Mouse (Mus musculus) T-helper 2 cell (primary cell): Measurements from ENCODE around the gene Lrrc4.

Source experiments
- in situ Hi-C: fragments of 300-600 bp; cut with MboI, MseI; formaldehyde crosslinking; loops from one replicate; pipeline ENCODE4 v1.15.1; 2025; ENCODE audit warnings: high pct_unique_total_duplicates

The Lrrc4 gene

DNA sequence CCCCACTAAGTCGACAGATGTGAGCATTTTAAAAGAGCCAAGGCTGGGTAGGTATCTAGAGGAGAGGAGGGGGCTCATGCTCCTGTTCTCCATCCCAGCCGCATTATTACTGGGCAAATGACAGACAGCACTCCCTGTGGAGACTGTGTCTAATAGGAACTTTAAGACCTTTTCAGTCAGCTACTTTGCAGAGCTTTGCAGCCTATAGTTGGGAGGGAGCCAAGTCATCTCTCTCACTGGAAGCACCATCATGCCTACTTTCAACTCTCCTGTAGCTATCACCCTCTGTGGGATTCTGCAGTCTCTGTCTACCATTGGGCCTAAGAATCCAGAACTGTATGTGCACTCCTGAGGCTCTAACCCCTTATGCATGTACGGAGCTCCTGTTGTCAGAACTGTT is 5.7 kb downstream of the Lrrc4 start:
- in situ Hi-C loops, result no loop called here

DNA sequence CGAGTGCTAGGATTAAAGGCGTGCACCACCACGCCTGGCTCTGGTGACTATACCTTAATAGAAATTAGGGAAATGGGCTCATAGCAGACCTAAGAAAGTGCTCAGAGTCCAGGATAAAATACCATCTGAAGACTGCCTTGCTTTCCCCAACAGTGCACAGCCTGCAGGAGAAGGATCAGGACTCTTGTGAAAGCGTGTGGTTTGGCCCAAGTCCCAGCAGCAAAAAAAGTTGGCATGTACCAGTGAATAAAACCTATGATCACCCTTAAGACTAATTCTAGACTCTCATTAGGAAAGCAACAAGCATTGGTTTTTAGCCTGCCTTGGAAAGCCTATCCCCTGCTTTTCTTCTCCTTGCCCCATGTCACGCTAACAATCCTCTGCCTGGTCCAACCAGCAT is 7.7 kb downstream of the Lrrc4 start:
- in situ Hi-C loops, result no loop called here

DNA sequence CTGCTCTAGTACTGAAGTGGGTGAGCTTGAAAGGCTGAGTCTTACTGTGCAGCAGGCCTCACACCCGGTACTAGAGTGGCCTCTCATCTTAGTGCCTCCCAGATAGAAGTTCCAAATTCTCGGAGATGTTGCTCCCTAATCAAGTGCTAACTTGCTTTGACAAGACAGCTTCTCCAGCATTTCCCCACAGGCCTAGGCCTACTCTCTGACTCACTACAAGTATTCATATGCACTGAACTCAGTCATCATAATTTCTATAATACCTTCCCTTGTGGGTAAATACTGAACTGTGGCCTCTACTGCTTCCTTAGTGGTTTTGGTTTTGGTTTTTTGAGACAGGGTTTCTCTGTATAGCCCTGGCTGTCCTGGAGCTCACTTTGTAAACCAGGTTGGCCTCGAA is 8.2 kb downstream of the Lrrc4 start:
- in situ Hi-C loops, result no loop called here

DNA sequence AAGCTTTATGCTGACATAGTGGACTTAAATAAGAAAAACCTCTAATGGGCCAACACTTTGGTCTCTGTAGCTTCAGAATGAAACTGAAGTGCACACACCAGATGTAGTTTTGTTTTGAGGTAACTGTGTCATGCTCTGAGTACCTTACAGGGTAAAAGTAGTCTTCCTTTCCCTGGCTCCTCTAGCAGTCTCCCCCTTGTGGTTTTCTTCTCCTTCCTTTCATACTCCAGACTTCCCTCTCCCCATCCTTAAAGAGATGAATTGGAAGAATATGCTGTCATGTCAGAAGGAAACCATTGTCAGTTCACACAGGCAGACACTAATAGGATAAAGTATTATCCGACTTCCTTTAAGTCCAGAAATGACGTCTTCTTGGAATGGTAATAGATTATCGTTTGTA is 9.3 kb downstream of the Lrrc4 start:
- in situ Hi-C loops, result no loop called here

DNA sequence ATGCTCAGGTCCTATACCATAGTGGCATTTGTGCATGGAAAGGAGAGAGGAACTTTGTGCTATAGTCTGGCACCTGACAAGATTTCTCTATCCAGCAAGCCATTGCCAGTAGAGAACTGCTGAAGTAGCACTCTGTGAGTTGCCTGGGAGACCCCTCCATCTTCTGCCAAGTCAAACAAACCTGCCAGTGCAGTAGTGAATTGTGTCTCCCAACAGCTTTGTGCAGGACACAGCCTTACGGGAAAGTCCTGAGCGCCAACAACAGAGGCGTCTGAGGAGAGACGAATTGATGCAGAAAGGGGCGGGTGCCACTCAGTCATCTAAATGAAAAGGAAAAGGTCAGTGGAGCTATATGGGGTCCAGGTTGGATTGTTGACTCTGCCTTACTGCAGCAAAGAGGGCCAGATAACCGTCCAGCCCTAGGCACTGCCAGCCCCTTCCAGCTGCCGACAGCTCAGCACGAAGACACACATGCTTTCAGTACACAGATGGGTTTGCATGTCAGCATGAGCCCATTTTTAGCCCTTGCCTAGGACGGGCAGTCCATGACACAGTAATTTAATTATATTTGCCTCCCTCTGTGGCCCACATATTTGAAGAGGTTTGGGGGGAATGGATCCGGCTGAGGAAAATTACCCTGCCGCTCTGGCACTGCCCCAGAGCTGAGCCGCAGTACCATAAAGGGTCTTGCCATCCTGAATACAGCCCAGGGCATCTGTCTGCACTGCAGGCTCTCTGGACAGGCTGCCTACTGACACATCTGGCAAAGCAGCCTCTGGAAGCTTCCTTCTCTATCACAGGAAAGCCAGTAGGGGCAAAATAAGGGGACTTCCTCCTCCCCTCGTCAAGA is 11.8 kb downstream of the Lrrc4 start:
- in situ Hi-C loops, result no loop called here

DNA sequence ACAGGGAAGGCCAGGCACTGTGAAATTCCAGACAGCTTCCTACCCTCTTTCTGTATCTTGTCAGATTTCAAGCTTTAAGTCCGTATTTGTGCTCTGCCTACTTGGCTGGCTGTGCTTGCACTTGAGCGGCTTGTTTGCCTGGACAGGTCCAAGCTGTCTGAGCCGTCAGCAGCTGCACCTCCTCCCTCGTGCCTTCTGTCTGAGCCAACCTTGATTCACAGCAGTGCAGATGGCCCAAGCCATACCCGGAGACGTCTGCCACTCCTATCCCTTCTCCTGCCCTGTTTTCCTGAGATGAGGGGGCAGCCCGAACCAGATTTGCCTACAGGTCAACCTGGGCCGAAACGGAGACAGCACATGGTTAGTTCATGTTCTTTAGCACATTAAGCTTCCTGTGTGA is 14.5 kb downstream of the Lrrc4 start:
- in situ Hi-C loops, result no loop called here

DNA sequence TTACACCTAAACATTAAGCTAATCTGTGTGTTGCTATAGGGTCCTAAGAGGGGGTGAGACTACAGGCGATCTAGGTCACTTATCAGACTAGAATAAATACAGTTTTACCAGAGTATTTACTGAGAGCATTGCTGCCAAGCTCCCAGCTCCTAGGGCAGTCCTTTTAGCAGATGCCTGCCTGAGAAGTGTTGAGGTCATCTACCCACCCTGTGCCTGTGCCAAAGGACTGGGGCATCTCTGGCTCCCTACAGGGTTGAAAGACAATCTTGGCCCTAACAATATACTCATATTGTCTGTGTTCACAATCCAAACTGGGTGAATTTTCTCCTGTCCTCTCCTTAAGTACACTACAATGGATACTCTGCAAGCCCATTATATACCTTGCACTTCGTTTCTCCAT is 16.7 kb downstream of the Lrrc4 start:
- in situ Hi-C loops, result no loop called here

DNA sequence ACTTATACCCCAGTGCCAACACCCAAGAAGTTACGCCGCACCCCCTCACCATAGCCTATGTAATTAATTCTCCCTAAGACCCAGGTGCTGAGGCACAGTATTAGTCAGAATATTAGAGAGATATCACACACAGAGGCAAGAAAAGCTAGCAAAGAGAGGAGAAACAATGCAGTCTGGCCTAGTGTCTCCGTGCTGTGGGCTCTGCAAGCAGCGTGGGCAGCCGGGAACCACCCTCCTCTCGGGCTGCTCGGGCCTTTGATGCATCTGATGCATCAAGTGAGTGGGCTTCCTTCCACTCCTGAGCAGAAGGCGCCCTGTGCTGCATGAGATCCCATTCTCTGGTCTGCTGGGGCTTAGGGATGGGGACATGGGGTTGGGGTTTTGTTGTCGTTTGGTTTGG is 18.5 kb downstream of the Lrrc4 start:
- in situ Hi-C loops, result no loop called here

DNA sequence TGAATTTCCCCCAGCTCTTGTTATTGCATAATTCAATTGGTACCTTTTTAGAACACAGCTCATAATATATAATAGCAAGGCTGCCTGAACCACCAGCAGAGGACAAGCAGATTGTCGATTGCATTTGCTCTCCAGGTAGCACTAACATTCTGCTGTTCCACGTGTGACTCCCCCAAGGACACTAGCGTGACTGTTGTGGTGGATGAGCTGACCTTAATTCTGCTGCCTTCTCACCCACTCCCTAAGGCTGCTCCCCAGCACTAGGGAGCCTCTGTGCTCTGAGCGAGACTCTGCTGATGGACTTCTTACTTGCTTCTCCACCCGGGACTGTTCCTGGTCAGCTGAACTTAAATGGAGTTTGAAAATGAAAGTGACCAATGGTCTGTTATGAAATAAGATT is 26.8 kb downstream of the Lrrc4 start:
- in situ Hi-C loops, result no loop called here

DNA sequence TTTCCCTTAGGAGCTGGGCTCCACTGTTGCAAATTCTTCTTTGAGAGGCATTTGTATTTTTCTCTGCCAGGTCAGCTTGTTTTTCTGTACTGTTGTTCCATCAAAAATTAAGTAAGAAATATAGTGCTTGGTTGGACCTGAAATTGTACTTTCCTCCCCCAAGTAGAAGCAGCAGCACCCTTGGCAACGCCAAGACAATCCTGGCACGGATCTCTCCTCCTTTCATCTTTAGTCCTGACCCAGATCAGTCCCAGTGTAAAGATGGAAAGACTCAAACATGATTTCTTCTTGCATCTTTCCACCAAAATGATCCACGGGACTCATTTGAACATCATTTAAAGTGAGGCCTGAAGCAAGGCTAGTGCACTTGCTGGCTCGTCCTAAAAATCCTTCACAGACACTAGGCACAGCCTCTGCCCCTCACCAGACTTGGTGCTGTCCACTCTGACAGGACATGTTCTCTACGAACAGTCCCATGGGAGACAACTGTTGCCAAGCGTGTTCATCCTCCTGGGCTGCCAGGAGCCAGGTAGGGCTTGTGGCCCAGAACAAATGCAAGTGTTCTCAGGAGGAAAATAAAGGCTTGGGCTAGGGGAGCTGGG is 27.8 kb downstream of the Lrrc4 start:
- in situ Hi-C loops, result no loop called here

DNA sequence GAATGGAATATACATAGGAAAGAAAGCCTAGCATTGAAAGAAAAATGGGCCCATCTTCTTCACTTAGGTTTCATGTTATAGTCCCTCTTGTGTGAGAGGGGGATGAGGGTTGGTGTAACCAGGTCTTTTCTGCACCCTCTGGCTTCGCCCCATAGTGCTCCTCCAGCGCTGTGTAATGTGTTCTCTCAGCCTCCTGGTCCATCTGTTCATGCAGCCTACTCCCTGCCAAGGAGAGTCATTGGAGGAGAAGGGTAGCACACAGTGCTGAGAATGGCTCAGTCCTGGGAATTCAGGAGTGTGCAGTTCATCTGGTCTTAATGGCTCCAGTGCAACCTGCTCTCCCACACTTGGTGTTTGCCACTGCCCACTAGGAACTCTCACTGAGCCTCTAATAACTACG is 30.6 kb downstream of the Lrrc4 start:
- in situ Hi-C loops, result no loop called here

DNA sequence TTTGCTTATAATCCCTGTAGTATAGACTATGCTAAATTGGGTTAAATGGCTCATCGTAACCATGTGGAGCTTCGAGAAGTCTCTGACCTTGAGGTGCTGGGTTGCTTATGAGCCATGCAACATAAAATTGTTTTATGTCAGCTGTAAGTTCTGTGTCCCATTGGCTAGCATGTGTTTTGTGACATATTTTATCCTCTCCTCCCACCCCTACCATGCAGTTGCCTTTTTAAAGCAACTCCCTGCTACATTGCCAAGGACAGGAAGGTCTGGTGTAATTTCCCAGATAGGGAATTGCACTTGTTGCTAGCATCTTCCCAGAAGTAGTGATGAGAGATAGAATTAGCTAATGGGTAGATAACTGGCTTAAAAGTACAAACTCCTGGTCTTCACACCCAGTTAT is 31.7 kb downstream of the Lrrc4 start:
- in situ Hi-C loops, result no loop called here

DNA sequence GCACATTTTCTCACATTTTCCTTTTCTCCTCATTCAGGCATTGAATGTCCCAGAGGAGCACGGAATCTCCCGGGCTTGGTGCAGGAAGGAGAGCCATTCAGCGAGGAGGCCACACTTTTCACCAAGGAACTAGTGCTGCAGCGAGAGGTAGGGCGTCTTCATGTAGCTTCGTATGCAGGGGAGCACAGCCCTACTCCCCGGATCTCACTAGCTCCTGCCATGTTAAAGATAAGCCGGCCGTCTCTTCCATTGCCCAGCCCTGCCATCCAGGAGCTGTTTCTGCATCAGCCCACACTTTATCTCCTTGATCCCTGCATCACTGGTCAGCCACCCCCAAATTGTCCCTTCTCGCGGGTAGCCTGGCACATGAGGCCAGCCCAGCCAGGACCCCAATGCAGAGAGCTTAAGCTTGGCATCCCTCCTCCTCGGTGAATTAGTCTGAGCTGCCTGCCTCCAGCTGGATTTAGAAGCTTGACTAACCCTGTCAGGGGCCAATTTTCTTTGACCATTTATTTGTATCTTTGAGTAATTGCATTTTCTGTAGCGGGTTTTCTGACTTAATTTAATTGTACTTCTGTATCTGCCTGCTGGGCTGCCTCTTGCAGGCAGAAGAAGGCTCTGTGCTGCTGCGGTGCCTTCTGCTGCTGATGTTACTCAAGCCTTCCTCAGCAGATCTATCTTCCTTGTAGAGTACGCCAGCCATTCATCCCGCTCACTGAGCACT is 35.6 kb downstream of the Lrrc4 start:
- in situ Hi-C loops, result no loop called here

DNA sequence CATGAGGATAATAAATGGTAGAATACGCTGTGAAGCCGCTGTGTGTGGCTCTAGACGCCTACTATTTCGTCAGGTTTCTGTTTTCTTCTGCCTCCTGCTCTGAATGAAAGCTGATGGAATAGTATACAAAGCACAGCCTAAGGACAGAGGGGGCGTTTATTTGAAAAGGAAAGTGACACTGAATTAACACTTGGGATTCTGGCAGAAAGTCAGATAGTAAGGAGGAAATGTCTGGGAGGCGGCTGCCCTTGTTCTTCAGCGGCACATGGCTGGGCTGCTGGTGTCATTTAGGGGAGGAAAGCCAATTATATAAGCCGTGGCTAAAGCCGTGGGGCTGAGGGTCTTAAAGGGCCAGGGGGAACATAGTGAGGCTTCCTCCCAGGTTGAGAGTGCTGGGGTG is 36.2 kb downstream of the Lrrc4 start:
- in situ Hi-C loops, result no loop called here

DNA sequence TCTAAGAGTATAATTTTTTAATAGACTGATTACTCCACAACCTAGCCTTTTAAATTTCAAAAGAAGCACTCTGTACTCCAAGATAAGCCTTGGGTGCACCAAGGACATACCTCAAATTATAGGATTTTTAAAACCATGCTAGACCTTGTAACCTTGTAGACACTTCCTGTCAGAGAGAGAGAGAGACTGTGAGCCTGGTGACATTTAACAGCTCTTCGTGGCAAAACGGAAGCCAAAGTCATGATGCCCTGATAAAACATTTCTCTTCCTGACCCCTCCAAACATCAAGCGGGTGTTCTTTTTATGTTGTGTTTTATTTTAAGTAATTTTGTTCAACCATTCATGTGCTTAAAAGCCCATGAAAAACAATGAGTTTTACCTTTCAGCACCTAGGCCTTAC is 39.7 kb downstream of the Lrrc4 start:
- in situ Hi-C loops, result no loop called here

DNA sequence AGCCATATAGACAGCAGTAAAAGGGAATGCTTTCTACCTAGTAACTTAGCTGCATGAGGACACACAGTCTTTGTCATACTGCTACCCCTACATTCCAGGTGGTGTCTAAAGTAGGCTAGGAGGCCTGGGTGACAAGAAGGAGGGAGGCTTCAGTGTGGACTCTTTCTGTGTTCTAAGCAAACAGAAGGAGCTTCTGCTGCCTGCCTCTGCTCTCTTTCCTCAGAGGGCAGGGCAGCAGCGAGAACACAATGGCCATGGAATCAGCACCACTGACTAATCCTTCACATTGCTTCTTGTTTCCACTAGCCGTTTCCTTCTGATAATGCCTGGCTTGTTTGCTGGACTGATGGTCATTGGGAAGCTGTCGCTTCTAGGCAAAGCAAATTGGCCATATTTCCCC is 40.4 kb downstream of the Lrrc4 start:
- in situ Hi-C loops, result no loop called here

DNA sequence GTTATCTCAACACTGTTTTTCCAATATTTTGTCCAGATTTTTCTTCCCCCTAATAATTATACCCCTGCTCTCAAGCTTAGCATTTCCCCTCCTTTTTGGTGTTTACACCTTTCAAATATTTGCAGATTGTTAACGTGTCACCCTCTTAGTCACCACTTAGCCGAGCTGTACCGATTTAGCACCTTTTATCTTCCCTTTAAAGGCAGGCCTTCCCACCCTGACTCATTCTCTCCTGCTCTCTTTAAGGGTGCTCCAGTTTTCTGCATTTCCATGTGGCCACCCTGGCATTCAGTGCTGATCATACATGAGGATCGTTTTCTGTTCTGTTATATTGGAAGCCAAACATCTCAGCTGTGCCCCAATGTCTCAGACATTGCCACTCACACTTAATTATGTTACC is 41.9 kb downstream of the Lrrc4 start:
- in situ Hi-C loops, result no loop called here

DNA sequence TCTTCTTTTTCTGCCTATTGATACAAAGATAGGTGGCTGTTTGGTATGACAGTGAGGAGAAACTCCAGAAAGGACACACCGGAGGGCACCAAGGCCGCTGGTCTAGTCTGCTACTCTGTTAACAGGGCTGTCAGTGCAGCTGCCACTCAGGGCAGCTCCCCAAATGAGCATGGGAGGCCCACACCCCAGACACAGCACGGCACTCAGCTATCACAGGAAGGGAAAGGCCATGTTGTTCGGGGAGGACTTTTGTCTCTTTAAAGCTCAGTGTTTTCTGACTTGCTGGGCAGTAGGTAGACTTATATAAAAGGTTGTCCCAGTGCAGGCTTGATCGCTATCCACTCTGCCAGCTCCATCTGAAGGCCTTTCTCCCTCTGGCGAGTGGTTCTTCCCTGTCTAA is 44.4 kb downstream of the Lrrc4 start:
- in situ Hi-C loops, result no loop called here

DNA sequence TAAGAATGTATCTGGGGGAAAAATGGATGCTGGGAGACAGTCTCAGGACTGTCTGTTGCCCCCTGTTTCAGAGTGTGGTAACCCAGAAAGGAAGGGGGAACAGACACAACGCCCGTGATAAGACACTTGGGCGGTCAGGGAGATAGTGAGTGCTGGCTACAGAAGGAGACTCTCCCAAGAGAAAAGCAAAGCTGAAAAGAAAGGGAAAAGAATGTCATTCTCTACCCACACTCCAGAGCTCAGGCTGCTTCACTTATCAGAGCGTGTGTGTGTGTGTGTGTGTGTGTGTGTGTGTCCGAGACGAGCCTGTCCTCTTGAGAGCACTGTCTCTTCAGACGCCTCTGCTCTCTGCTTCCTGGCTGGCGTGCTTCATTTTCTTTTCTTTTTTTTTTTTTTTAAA is 45.8 kb downstream of the Lrrc4 start:
- in situ Hi-C loops, result no loop called here

DNA sequence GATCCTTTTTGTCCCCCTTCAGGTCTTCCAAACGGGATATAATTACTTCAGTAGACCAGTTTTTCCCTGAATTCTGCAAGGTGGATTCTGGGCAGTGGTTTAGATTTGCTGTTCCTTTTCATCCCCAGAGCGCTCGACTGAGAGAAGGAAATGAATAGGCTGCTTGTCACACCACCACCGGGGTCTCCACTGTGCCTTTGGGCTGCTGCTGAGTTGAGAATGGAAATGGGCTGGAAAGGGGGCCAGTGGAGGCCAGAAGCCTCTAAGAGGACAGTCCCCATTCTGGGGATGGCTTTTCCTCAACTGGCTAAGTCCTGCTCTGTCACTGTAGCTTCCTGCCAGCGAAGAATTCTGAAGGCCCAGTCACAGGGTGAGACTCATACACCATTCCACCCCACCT is 47.6 kb downstream of the Lrrc4 start:
- in situ Hi-C loops, result no loop called here

DNA sequence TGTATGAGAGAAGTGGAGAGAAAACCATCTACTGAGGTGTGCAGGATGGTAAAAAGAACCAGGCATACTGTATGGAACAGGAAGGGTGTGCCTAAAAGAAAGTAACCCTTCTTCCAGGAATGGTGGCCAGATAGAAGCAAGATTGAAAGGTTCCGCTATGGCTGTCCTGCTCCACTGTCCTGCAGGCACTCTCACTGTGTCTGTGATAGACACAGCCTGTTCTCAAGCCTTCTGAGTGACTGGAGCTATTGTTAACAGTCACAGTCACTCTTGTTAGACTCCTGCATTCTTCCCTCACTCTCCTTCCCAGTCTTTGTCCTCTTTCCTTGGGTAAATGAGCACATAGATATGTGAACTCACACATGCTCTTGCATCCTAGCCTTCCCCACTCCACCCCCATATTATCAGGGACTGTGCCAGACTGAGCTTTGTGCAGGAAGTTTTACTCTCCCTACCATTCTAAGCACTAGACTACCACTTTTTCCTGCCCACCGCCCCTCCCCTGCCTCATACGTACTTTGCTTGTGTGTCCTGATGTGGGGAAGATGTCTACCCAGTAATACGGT is 48.4 kb downstream of the Lrrc4 start:
- in situ Hi-C loops, result no loop called here

DNA sequence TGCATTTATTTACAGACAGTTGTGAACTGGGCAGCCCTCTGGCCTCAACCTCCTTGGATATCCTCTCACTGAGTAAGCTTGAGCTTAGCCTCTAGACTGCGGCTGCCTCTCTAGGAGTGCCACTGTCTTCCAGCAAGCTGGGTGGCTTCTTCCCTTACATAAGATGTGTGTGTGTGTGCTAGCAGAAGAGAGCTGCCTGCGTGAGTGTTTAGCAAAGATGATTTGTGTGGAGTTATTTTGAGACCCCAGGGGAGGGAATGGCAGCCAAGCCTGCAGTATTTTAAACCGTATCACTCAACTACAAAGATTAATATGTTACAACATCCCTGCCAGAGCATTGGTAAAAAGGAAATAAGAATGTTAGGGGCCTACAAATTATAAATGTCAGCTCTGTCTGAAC is 49.9 kb downstream of the Lrrc4 start:
- in situ Hi-C loops, result no loop called here

DNA sequence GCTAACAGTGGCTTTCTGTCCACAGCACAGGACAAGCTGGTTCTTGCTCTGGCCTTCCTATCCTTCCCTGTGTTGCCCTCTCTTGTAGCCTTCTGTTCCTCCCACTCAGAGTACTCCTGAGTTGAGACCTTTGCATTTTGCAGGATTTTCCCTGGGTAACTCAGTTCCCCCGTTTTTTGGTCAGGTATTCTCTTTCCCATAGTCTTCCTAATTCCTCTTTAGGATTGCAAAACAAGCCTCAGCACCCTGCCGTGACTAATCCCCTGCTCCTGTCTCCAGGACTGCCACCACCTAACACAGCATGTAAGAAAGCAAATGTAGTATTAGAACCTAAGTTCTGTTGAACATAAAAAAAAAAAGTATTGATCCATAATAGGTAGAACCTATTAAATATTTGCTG is 60.2 kb downstream of the Lrrc4 start:
- in situ Hi-C loops, result no loop called here
